Mouse (Mus musculus): ENCODE data around the gene Ncam1. TPM values are rescaled to one million over a fixed set of nuclear protein-coding genes. Genes with fewer than 3 reads are reported as not detected.
A peak's percentile ranks its signal among the peaks of the same experiment; 100 is the strongest.

Gene Ncam1
- total and polyA plus RNA-seq, 3 experiments, result 0.05 to 2.1 TPM; not detected in 1

DNA sequence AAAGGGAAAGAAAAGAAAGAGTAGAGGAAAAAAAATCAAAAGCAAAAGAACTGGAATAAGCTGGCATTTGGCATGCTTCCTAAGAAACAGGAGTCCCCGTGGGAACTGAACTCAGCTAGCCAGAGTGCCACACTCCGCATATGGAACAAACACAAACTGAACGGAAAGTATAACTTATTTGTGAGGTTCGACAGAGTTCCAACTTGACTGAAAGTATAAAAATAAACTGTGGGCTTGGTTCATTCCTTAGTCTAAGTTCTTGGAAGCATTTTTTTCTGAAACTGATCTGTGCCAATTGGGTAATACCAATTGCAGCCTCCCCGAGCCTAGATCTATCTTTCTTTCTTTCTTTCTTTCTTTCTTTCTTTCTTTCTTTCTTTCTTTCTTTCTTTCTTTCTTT lies 294.1 kb downstream of the Ncam1 start:
- H3K27me3 ChIP-seq (ENCODE audit: insufficient read depth, low read length), result no peaks in the 10 kb centered on the region
- no peaks in the 10 kb centered on the region for H3K4me1 ChIP-seq (ENCODE audit: insufficient read depth, low read depth, low read length)
- no peak for TF ChIP-seq CTCF (IDR thresholded peaks at IDR 0.05; ENCODE audit: low read depth, low read length)
- no peak for TF ChIP-seq GATA1 (IDR thresholded peaks at IDR 0.05; ENCODE audit: borderline replicate concordance, low read length)
- no peak for TF ChIP-seq POLR2AphosphoS5 (IDR thresholded peaks at IDR 0.05; ENCODE audit: insufficient replicate concordance, low read depth, low read length)
- TF ChIP-seq GATA2 (IDR thresholded peaks at IDR 0.05; ENCODE audit: borderline replicate concordance, low read depth, low read length), result no peak
- H3K9me3 ChIP-seq (replicated peaks), result peaks cover 34% of the 10 kb centered on the region
- ATAC-seq (ENCODE audit: extremely low read depth, insufficient number of reproducible peaks, low FRiP score, poor library complexity, severe bottlenecking), result no peak
- H3K4me3 ChIP-seq (ENCODE audit: low read depth, low read length), result no peak overlapping the region
- DNase-seq (ENCODE audit: low spot score), result no peak
- no peaks in the 10 kb centered on the region for H3K36me3 ChIP-seq (replicated peaks)

DNA sequence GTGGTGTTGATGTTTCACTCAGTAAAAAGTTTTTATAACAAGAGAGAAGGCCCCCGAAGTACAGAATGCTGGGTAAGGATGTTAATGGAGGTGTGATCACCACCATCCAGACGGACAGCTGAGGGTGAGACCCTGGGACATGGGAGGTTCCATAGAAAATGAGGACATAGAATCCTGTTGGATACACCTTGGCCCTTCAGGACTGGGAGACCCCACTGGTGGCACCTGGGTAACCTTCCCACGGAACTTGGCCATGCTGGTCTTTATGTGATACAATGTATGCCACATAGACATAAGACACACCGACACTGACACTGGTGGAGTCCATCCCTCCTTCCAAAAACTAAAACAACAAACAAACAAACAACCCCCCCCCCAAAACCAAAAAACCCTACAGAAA lies 296.5 kb downstream of the Ncam1 start:
- no peak overlapping the region for H3K4me3 ChIP-seq (ENCODE audit: low read depth, low read length)
- no peaks in the 10 kb centered on the region for H3K36me3 ChIP-seq (replicated peaks)
- ATAC-seq (ENCODE audit: extremely low read depth, insufficient number of reproducible peaks, low FRiP score, poor library complexity, severe bottlenecking) (no peak), DNase-seq (ENCODE audit: low spot score) (no peak)
- H3K27me3 ChIP-seq (ENCODE audit: insufficient read depth, low read length), result no peaks in the 10 kb centered on the region
- no peak for TF ChIP-seq POLR2AphosphoS5 (IDR thresholded peaks at IDR 0.05; ENCODE audit: insufficient replicate concordance, low read depth, low read length)
- TF ChIP-seq GATA2 (IDR thresholded peaks at IDR 0.05; ENCODE audit: borderline replicate concordance, low read depth, low read length), result no peak
- TF ChIP-seq CTCF (IDR thresholded peaks at IDR 0.05; ENCODE audit: low read depth, low read length), result no peak
- TF ChIP-seq GATA1 (IDR thresholded peaks at IDR 0.05; ENCODE audit: borderline replicate concordance, low read length), result no peak
- no peak for TF ChIP-seq TAL1 (conservative IDR thresholded peaks at IDR 0.05; ENCODE audit: low read depth, low read length)
- no peaks in the 10 kb centered on the region for H3K4me1 ChIP-seq (ENCODE audit: insufficient read depth, low read depth, low read length)
- peaks cover 22% of the 10 kb centered on the region for H3K9me3 ChIP-seq (replicated peaks)

DNA sequence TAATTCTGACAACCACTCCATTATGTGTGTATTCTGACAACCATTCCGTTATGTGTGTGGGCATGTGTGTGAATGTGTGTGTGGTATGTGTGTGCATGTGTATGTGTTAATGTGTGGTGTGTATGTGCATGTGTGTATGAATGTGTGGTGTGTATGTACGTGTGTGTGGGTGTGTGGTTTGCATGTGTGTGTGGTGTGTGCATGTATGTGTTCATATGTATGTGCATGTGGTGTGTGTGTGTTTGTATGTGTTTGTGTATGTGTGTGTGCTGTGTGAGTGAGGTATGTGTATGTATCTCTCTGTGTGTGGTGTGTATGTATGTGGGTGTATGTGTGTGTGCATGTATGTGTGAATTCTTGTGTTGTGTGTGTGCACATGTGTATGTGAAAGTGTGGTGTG lies 298.8 kb downstream of the Ncam1 start:
- peaks cover 7% of the 10 kb centered on the region for H3K9me3 ChIP-seq (replicated peaks)
- no peaks in the 10 kb centered on the region for H3K27me3 ChIP-seq (ENCODE audit: insufficient read depth, low read length)
- DNase-seq (ENCODE audit: low spot score), result no peak
- H3K4me3 ChIP-seq (ENCODE audit: low read depth, low read length), result no peak overlapping the region
- no peaks in the 10 kb centered on the region for H3K36me3 ChIP-seq (replicated peaks)
- no peaks in the 10 kb centered on the region for H3K4me1 ChIP-seq (ENCODE audit: insufficient read depth, low read depth, low read length)
- no peak for TF ChIP-seq POLR2AphosphoS5 (IDR thresholded peaks at IDR 0.05; ENCODE audit: insufficient replicate concordance, low read depth, low read length)
- no peak for TF ChIP-seq GATA1 (IDR thresholded peaks at IDR 0.05; ENCODE audit: borderline replicate concordance, low read length)
- TF ChIP-seq TAL1 (conservative IDR thresholded peaks at IDR 0.05; ENCODE audit: low read depth, low read length), result no peak
- TF ChIP-seq GATA2 (IDR thresholded peaks at IDR 0.05; ENCODE audit: borderline replicate concordance, low read depth, low read length), result no peak
- no peak for TF ChIP-seq CTCF (IDR thresholded peaks at IDR 0.05; ENCODE audit: low read depth, low read length)
- ATAC-seq (ENCODE audit: extremely low read depth, insufficient number of reproducible peaks, low FRiP score, poor library complexity, severe bottlenecking), result no peak

DNA sequence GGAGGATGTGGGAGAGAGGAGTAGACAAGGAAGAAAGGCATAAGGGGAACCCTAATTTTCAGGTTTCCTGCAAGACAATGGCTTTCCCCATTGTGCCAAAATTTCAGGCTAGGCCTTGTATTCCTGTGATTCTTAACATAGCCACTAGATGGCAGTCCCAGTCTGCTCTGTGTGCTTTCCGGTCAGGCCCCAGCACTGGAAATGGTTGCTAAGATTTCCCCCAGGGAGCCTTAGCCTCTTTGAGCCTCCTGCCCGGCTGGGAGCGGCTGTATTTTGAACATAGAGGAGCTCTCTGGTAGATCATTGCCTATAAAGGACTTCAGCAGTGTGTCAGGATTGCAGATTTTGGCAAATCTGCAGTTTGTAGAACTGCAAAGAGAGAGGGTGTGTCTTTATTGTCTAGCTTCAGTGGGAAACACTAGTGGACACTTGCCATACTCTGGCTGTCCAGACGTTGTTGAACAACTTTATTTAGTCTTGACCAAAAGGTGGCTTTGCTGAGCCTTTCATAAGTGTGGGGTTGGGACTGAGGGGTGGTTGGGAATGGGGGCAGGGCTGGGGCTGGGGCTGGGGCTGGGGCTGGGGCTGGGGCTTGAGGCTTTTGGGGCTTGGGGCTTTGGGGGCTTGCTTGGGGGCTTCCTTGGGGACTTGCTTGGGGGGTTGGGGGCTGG lies 304.6 kb downstream of the Ncam1 start:
- Histone ChIP-seq H3K4me1 (ENCODE audit: insufficient read depth, low read depth, low read length) (0 out of 2 replicates have a peak, but pooled peaks cover 1% of the 10 kb centered on the region), H3K27me3 (ENCODE audit: insufficient read depth, low read length) (no peaks in the 10 kb centered on the region), H3K36me3 (replicated peaks) (no peaks in the 10 kb centered on the region), H3K9me3 (replicated peaks) (no peaks in the 10 kb centered on the region), H3K4me3 (ENCODE audit: low read depth, low read length) (no peak overlapping the region)
- ATAC-seq (ENCODE audit: extremely low read depth, insufficient number of reproducible peaks, low FRiP score, poor library complexity, severe bottlenecking), result no peak
- TF ChIP-seq CTCF (IDR thresholded peaks at IDR 0.05; ENCODE audit: low read depth, low read length) (peak; percentile 54), POLR2AphosphoS5 (IDR thresholded peaks at IDR 0.05; ENCODE audit: insufficient replicate concordance, low read depth, low read length) (no peak)
- DNase-seq (ENCODE audit: low spot score), result peak; percentile 14

DNA sequence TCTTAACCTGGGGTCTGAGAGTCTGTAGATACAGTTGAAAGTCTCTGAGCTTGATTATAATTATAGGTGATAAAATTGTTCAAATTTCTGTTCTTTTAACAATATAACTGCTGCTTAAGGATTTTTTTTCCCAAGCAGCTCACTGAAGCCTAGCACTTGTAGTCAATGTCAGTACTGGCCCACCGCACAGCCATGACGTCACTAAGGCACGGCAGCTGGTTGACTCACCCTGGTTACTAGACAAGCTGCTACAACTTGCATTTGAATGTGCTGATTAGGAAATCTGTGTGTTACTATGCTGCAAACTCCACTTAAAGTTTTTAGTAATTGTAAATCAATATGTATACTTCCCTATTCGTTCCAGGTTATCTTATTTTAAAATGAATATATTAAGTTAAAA lies 308.1 kb downstream of the Ncam1 start:
- no peak for ATAC-seq (ENCODE audit: extremely low read depth, insufficient number of reproducible peaks, low FRiP score, poor library complexity, severe bottlenecking)
- TF ChIP-seq TAL1 (conservative IDR thresholded peaks at IDR 0.05; ENCODE audit: low read depth, low read length) (no peak), GATA1 (IDR thresholded peaks at IDR 0.05; ENCODE audit: borderline replicate concordance, low read length) (no peak), CTCF (IDR thresholded peaks at IDR 0.05; ENCODE audit: low read depth, low read length) (no peak), GATA2 (IDR thresholded peaks at IDR 0.05; ENCODE audit: borderline replicate concordance, low read depth, low read length) (no peak), POLR2AphosphoS5 (IDR thresholded peaks at IDR 0.05; ENCODE audit: insufficient replicate concordance, low read depth, low read length) (no peak)
- Histone ChIP-seq H3K9me3 (replicated peaks) (no peaks in the 10 kb centered on the region), H3K36me3 (replicated peaks) (no peaks in the 10 kb centered on the region), H3K4me1 (ENCODE audit: insufficient read depth, low read depth, low read length) (peaks cover 10% of the 10 kb centered on the region), H3K27me3 (ENCODE audit: insufficient read depth, low read length) (peaks cover 10% of the 10 kb centered on the region), H3K4me3 (ENCODE audit: low read depth, low read length) (no peak overlapping the region)
- no peak for DNase-seq (ENCODE audit: low spot score)

DNA sequence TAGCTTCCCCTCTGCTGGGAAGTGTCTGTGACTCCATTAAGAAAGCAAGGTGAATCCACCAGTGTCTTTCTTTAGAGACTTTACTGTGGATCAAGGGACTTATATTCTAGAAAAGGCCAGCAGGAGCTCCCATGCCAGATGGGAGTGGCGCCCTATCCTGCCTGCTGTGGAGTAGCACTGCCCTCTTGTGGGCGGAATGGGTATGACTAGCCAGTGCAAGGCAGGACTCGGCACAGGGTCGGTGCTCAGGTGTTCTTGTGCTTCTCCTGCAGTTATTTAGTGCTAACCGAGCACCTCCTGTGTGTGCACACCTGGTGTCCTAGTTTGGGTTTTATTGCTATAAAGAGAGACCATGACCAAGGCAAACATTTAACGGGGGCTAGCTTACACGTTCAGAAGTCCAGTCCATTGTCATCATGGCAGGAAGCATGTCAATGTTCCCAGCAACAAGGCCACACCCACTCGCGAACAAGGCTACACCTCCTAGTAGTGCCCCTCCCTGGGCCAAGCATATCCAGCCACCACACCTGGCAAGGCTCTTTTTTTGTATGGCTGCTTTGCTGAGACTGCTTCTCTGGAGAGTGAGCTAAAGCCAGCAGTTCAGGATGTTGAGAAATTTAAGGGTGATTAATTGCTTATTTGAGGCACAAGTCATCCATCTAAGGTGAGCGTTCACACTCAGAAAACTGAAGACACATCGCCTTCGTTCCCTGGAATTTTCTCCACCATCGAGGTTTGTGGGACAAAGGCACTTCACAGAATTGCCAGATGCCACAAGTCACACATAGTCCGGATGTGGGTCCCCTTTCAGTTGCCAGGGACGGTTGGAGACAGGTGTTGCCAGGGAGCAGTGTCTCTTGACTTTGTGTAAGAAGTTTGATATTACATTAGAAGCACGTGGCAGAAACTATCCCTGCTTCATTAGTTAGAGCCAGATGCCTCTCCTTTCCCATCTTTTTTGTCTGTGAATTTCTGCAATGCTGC lies 309.5 kb downstream of the Ncam1 start:
- TF ChIP-seq TAL1 (conservative IDR thresholded peaks at IDR 0.05; ENCODE audit: low read depth, low read length), result no peak
- peak; percentile 87 for TF ChIP-seq CTCF (IDR thresholded peaks at IDR 0.05; ENCODE audit: low read depth, low read length)
- TF ChIP-seq GATA2 (IDR thresholded peaks at IDR 0.05; ENCODE audit: borderline replicate concordance, low read depth, low read length), result no peak
- Histone ChIP-seq H3K4me3 (ENCODE audit: low read depth, low read length) (no peak overlapping the region), H3K36me3 (replicated peaks) (no peaks in the 10 kb centered on the region), H3K4me1 (ENCODE audit: insufficient read depth, low read depth, low read length) (peaks cover 10% of the 10 kb centered on the region), H3K27me3 (ENCODE audit: insufficient read depth, low read length) (peaks cover 12% of the 10 kb centered on the region), H3K9me3 (replicated peaks) (no peaks in the 10 kb centered on the region)
- DNase-seq (ENCODE audit: low spot score) (peak; percentile 32), ATAC-seq (ENCODE audit: extremely low read depth, insufficient number of reproducible peaks, low FRiP score, poor library complexity, severe bottlenecking) (no peak)
